Mouse (Mus musculus) liver (tissue): ENCODE measurements around the gene G6pdx.

Experiments used
- DNase-seq: peaks from one replicate; pipeline ENCODE4 v3.0.0-alpha.2; 2020; ENCODE audit warnings: mixed read lengths

The G6pdx gene

DNA sequence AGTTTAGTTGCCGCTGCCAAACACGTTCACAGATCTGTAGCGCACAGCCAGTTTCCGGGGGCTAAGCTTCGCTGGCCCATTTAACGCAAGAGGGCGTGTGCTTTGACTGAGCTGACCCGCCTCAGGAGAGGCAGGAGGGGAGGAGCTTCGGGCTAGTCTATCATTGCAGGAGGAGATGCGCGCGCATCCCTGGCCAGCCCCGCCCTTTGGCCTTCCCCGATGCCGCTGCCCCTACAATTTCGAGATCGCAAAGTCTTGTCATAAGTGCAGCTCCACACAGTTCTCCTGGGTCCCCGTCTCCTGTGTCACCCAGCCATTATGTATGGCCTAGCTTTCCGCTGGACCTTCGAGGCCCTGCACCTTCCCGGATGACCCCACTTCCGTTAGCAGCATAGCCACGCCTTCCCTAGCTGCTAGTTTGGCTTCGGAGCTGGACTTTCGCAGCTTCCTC is at the start of gene G6pdx:
TSS of gene G6pdx (minus strand) at position 369 of the 451 bp plus-strand sequence.
- DNase-seq = peak; percentile 93

DNA sequence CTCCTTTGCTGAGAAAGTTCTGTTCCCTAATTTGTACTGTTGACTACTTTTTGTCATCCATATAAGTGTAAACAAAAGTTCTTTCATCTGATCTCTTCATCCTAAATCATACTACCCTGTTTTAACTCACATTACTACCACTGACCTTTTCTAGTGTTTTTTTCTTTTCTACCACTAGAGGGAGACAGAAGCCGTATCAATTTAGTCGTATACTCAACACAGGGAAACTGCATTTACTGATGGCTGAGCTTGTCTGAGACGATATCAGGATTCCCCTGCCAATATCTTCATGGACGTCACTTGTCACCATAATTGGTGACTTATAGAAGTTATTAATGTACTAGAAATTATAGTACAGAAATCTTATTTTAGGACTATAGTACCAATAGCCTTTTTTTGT is 23.8 kb upstream of the G6pdx start:
- no peak for DNase-seq

DNA sequence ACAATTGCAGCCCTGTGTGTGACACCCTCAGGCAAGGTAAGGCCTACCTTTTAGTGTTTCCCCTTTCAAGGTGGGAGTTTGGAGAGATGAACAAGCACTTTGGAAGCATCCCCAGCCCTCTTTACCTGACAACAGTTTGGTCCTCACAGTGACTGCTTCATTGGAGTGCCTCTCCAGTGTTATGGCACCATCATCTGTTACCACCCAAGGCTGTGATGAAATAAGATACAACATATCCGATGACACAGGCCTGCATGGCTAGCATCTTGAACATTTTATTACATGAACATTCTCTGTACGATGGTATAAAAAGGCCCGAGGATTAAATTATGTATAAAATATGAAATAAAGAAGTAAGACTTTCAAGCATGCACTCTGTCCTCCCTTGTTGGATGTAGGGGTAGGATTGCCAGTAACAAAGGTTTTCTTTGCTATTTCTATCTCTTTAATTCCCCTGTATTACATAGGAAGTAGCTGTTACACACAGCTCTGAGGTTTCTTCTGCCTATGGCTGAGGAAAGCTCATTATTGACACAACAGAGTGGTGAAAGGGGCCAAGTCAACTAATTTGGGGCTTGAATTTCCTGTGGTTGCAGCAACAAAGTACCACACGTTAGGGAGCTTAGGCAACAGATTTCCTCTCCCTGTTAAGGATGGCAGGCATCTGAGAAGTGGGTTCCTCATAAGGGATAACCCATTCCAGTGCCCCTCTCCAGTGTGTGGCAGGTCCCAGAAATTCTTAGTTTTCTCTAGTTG is 22.3 kb upstream of the G6pdx start:
- no peak for DNase-seq

DNA sequence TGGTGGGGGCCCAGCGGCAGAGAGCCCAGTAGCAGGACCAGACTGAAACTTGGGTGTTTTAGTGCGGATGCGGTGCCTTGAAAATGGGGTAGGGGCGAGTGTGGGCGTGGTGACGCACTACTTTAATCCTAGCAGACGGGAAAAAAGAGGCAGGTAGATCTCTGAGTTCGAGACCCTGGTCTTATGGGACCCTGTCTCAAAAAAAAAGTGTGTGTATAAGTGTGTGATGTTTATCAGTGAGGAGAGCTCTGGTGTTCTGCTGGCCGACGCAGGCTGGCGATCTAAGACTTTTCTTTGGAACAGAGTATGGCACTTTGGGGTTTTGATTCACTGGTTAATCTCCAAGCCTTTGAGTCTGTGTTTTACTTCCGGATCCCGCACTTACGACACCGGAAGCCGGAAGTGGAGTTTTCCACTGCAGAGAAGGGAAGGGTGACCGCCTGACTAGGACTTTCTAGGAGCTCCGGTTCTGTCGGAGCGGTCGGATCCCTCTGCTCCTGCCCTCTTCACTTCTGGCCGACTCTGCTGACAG is 362 bp upstream of the G6pdx start:
- peak; percentile 72 for DNase-seq

DNA sequence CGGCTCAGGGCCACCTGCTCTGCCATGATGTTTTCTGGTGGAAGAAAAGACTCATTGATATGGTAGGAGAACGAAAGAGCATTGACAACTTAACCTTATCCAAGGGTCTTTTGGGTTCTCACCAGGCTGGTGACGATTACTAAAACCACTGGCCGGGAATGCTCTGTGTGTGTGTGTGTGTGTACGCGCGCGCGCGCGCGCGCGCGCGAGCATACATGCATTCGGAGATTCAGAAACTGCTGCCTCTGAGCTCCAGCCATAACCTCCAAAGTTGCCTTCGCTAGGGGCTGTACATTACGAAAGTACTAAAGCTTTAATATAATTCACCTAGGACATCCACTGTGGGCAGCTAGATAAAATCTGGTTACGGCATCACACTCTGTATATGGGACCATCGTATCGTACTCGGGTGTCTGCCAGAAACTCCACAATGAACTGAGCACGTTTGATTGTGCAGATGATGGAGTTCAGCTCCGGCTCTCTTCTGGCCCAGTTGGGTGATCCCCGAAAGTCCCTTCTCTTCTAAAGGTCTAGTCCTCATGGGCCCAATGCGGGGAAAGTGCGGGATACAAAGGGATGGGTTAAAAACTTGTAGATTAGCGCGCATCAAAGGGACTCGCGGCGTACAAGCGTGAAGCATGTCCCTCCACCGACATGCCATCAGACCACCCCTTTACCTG is 708 bp downstream of the G6pdx start:
- DNase-seq = peak; percentile 34

DNA sequence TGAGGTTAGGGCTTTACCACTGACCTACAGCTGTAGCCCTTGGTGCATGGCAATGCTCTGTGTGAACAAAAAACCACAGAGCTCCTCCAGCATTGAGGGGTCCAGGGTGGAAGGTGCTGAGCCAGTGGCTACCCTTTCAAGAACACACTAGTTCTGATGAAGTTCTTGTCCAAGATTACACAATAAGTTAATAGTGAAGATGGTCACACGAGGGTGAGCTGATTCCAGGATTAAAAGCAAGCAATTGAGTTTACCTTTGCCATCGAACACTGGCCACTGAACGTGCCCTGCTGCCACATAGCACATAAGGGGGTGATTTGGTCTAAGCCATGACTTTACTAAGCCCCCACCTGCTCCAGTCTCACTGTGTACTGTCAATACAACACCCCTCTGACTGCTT is 1.9 kb downstream of the G6pdx start:
- DNase-seq = no peak

DNA sequence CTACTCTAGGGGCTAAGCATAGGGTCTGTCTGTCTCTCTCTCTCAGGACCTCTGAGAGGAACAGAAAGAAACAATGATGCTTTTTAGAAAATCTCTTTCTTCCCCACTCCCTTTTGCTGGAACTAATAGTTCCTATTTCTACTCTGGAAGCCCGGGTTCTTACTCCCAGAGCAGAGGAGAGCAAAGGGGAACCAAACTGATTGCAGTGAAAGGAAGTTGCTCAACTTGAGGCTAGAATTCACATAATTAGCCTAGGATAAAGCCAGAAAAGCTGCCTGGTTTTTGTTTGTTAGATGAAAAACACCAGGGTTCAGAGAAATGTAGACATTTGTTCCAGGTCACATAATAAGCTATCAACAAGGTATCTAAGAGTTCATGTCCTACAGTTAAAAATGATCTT is 2.7 kb downstream of the G6pdx start:
- DNase-seq = no peak

DNA sequence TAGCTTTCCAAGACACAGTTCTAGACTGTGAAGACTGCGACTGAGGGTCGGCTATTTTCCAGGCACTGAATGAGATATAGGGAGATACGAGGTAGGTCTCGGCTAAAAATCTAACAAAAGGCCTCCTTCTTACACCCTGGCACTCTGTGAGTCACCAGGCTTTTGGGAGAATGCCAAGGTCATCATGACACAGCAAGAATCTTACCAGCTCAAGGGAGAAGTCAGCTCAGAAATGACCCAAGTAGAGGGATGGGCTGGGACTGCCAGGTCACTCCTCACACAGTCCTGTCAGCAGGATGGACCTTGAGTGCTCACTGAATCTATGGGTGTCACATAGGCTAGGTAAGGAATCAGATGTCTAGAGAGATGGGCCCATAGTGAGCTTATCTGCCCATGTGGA is 3.8 kb downstream of the G6pdx start:
- peak; percentile 78 for DNase-seq

DNA sequence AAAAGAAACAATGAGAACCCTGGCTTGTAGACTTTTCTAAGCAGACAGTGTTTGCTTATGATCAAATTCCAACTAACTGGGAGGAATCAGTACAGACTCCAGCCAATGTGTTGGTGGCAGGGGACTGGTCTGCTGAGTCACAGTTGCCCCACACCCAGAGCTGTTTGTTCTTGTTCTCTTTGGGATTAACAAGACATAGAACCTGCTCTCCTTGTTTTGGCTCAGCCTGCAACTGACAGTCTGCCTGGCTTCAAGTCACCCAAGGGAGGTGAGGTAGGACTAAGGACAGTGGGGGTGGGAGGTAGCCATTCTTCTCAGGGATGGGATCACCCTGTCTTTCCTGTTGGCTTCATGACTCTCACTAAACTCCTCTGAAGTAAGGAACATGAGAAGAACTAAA is 4.6 kb downstream of the G6pdx start:
- peak; percentile 71 for DNase-seq

DNA sequence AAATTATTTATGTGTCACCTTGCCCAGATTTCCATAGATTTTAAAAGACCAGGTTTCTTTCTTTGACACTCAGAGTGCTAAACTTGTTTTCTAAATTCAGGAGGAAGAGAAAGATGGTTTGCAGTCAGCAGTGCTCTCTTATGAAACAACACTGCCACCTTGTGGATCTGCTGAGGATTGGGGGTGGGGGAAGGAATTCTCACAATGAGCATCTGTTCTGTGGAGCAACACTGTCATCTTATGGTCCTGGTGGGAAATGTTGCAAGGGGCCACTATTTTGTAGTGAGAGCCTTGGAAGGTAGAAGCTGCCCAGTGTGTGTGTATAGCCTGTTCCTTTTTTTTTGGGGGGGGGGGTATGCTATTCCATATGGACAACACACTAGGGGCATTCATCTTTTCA is 15.6 kb downstream of the G6pdx start:
- DNase-seq = peak; percentile 63

DNA sequence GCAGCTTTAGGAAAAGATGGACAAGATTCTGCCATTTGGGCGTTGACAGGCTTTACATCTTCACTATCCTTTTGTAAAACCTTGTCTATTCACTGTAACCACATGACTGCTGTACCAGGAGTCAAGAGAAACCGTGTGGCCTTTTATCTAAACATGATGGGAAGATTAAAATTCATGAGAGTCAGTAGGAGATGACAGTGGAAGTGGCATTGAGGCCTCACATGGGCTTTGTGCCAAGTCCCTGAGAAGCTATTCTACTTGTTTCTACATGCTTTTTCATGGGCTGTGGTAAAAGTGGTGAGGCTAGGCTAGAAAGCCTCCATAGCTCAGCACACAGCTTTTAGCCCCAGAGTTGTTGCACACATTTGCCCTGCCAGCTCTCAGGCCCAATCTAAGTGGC is 20.7 kb downstream of the G6pdx start:
- DNase-seq = no peak

DNA sequence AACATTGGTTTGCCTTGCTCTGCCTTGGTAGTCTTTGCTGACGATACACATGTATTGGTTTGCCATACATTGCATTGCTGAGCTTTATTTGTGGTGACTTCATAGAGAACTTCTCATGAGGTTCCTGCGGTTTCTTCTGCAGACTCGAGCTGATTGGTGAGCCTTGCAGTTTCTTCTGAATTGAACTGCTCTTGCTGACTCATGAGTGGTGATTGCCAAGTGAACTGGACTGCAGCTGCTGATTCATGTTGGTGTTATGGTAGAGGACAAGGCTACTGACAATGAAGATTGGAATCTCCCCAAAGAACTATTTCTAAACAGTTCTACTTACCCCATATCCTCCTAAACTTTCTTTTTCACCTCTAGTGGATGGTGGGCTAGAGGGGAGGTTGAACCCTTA is 28.9 kb downstream of the G6pdx start:
- DNase-seq = no peak

DNA sequence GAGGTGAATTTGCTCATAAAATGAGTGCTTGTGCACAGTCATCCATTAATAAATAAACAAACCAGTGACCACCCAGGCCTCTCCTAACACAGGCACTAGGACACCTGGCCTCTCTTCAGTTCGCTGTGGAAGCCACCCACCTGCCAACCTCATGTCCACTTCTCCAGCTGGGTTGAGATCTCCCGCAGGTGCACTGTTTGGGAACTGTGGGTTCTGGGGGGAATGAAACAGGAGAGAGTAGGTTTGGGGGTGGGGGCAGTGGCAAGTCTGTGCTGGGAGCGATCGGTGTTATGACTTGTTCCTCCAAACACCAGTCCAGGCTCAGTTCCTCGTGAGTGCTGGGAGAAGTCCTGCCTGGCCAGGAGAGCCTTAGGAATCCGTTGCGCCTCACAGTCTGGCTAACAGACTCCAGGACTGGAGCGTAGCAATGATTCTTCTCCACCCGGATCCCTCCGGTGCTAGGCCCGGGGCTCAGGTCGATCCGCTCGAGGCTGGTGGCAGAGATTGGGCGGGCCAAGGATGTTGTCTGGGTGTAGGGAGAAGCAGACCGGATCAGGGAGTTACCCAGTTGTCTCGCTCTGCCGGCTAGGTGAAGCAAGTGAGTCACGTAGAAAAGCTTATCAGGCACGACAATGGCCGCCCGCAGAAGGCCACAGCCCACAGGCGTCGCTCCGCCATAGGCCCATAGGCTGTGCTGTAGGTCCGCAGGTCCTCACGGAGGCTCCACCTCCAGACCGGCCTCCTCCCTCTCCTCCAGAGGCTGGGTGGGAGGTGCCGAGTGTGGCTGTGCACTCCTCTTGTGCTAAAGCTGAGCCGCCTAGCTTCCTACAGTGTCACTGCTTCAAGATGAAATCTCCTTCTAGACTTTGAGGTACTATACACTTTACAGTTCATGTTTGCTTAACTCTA is 36.2 kb downstream of the G6pdx start, which contains the start of the genes Fam3a and Ikbkg:
TSS of gene Fam3a (minus strand) at position 738 of the 909 bp plus-strand sequence.
TSS of gene Ikbkg (plus strand) at position 756 of the 909 bp plus-strand sequence.
- peak; percentile 94 for DNase-seq

DNA sequence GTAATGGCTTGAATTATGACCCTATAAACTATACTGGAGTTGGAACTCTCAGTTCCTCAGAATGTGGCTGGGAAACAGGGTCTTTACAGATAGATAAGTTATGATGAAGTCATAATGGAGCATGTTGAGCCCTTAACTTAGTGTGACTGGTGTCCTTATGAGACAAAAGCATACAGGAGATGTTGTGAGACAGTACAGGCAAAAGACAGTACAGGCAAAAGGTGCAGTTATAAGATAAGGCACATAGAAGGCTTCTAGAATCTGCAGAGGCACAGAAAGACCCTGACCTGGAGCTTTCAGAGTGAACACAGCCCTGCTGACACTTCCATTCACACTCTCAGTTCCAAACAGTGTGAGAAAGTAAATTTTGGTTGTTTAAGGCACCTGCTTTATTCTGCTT is 40.8 kb downstream of the G6pdx start:
- DNase-seq = no peak

DNA sequence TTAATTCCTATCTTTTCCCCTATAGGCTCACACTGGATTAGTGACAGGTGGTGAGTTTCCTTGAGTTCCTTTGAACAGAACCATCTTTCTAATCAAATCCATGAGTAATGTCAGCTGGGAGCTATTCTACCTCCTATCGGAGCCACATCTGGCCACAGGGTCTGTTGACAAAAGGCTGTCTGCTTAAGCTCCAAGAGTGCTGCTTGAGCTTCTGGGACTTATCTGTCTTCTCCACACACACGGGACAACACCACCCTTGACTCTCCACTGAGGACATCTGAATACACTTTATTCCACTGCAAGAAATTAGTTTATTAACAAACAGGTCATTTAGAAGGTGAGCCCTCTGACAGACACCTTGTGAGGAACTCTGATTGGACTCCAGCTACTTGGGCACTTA is 44.5 kb downstream of the G6pdx start:
- DNase-seq = peak; percentile 37

DNA sequence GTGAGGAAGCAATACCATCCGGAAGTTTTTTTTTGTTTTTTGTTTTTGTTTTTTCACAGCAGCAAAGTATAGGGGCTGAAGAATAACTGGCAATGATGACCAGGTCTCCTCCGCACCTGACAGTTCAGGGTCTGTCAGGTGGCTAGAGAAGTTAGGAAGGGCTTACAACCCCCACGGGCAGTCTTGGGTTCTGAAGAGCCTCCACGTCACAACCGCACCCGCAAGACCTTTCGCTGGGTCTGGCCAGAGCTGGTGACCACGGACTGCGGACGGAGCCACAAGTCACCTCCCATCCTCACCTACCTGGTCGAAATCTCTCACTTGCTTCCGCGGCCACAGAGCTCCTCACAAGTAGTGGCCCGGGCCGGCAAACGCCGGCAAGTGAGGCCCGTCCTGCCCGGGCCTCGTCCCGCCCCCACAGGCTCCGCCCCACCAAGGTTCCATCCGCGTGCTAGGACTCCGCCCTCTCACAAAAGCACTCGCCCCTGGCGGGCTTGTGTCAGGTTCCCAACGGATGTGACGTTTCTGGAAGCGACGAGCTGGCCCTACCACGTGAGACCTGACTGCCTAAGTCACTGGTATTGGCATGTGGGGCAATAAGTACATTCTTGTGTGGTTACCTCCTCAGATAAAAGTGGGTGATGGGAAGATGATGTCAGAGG is 56.0 kb downstream of the G6pdx start, which contains the start of the genes Ubl4a and Slc10a3:
TSS of gene Ubl4a (minus strand) at position 331 of the 662 bp plus-strand sequence.
TSS of gene Slc10a3 (minus strand) at position 462 of the 662 bp plus-strand sequence.
- peak; percentile 92 for DNase-seq

DNA sequence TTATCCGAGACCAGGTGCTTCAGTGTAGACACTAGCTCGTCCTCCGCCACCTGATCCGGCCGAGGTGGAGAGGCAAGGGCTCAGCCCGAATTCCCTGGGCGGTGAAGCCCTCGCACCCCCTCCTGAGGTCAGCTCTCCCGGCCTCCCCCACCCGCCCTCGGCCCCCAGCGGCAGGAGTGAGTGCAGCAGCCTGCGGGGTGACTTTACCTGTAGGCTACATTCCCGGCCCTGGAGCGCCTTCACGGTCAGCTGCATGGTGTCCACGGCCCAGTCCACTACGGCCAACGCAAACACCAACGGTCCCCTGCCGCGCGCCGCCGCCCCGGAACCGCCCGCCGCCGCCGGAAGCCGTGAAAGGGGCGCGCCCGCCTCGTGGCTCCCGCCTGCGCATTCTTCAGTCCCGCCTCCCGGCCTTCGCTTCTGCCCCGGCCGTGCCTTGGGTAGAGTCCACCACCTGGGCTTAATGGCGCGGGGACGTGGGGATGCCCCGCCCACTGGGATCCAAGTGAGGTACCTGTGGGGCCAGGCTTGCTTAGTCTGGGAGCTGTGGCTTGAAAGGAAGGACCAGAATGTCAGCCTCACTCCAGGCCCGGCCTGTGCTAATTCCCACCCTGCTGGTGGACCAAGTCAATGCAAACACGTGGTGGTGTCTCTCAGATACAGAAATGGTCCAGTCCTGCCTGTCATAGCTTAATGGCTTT is 60.6 kb downstream of the G6pdx start:
- DNase-seq = peak; percentile 80

DNA sequence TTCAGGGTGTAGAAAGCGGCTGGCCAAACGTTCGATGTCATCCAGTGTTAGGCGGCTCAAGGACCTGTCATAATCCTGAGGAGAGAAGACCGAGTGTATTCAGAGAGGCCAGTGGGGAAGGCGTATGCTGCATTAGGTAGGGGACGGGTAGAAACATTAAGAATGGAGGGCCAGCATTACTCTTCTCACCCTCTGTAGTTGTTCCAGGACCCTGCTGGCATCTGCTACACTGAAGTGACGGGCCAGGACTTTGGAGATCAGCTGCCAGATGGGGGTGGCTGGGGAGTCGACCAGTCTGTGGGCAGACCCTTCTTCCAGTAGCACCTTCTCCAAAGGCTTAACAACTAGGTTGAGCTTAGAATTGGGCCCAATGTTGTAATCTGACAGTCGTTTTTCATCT is 61.5 kb downstream of the G6pdx start:
- DNase-seq = no peak
